Mouse (Mus musculus) heart, embryonic 11.5 days (tissue): ENCODE measurements at regions not wholly inside any gene's neighbourhood (a gene's known extent, or its start where the extent isn't known, plus 50 kb on each side); places are given as distances from the start of the nearest gene placed in this dataset.

Experiments
- ATAC-seq: fragments of 200-750 bp; cut with Nextera tagmentation; replicated peaks from 2 replicates; pipeline ENCODE4 v1.8.0; 2017; ENCODE audit warnings: moderate library complexity; ENCODE audit not compliant: insufficient number of reproducible peaks, low FRiP score, low TSS enrichment
- H3K27ac ChIP-seq: fragments of 300-500 bp; sonication (generic); 2 replicates; pipeline ENCODE4 v1.5.1; 2014; ENCODE audit warnings: mild to moderate bottlenecking, low read depth, low read length
- H3K27me3 ChIP-seq: fragments of 300-500 bp; sonication (generic); 2 replicates; pipeline ENCODE4 v1.6.1; 2014; ENCODE audit warnings: mild to moderate bottlenecking, low read length, mixed read lengths; ENCODE audit not compliant: control insufficient read depth, insufficient read depth
- H3K36me3 ChIP-seq: fragments of 300-500 bp; sonication (generic); 2 replicates; pipeline ENCODE4 v1.6.1; 2014; ENCODE audit warnings: mild to moderate bottlenecking, low read length, moderate library complexity, mixed read lengths; ENCODE audit not compliant: control insufficient read depth, insufficient read depth
- H3K4me1 ChIP-seq: fragments of 300-500 bp; sonication (generic); 2 replicates; pipeline ENCODE4 v1.6.1; 2014; ENCODE audit warnings: low read length; ENCODE audit not compliant: control insufficient read depth, insufficient read depth
- H3K4me2 ChIP-seq: fragments of 300-500 bp; sonication (generic); 2 replicates; pipeline ENCODE4 v1.6.1; 2014; ENCODE audit warnings: mild to moderate bottlenecking, moderate library complexity
- H3K4me3 ChIP-seq: fragments of 300-500 bp; sonication (generic); 2 replicates; pipeline ENCODE4 v1.5.1; 2014; ENCODE audit warnings: low read depth, low read length
- H3K9ac ChIP-seq: fragments of 300-500 bp; sonication (generic); 2 replicates; pipeline ENCODE4 v1.6.1; 2014; ENCODE audit warnings: mild to moderate bottlenecking, low read depth, low read length, moderate library complexity
- H3K9me3 ChIP-seq: fragments of 300-500 bp; sonication (generic); replicated peaks from 2 replicates; pipeline ENCODE4 v1.6.1; 2016; ENCODE audit warnings: low read length; ENCODE audit not compliant: control insufficient read depth
- WGBS: fragments of 180-500 bp; shearing (Covaris S2); extraction: QIAGEN DNeasy Blood & Tissue Kit; methylation state at CpG from one replicate; pipeline ENCODE4 v1.1.7; 2014; ENCODE audit not compliant: insufficient replicate concordance; 5-methylcytosine and 5-hydroxymethylcytosine counted together

GRCm38 (mm10) chr9:61705586-61706233 lies 208.6 kb downstream of the Rplp1 start:
- Histone ChIP-seq H3K9ac (no peak overlapping the region), H3K9me3 (no peaks in the 10 kb centered on the region), H3K36me3 (no peaks in the 10 kb centered on the region), H3K4me3 (no peak overlapping the region), H3K4me1 (no peaks in the 10 kb centered on the region), H3K27me3 (peaks cover 7% of the 10 kb centered on the region), H3K27ac (no peak overlapping the region), H3K4me2 (no peak overlapping the region)
- 52% methylated on average over 5 of the region's 5 CpGs for WGBS
- ATAC-seq = no peak

- no peak for ATAC-seq
- 76% methylated on average over 11 of the region's 11 CpGs for WGBS
- H3K4me1 ChIP-seq = no peaks in the 10 kb centered on the region
Observed at GRCm38 (mm10) chr9:61703301-61703700, 211.0 kb downstream of the Rplp1 start.

GRCm38 (mm10) chr9:61702280-61702966 lies 211.9 kb downstream of the Rplp1 start:
- H3K36me3 ChIP-seq = no peaks in the 10 kb centered on the region
- H3K4me3 ChIP-seq = no peak overlapping the region
- WGBS = 62% methylated on average over 22 of the region's 22 CpGs
- no peaks in the 10 kb centered on the region for H3K4me1 ChIP-seq
- peaks cover 30% of the 10 kb centered on the region for H3K27me3 ChIP-seq
- H3K9ac ChIP-seq = no peak overlapping the region
- H3K4me2 ChIP-seq = no peak overlapping the region
- no peak for ATAC-seq
- no peaks in the 10 kb centered on the region for H3K9me3 ChIP-seq
- no peak overlapping the region for H3K27ac ChIP-seq

More at GRCm38 (mm10) chr9:61703301-61703700, 211.0 kb downstream of the Rplp1 start:
- no peak overlapping the region for H3K4me3 ChIP-seq
- no peaks in the 10 kb centered on the region for H3K36me3 ChIP-seq
- H3K27ac ChIP-seq = no peak overlapping the region
- H3K27me3 ChIP-seq = peaks cover 29% of the 10 kb centered on the region
- H3K4me2 ChIP-seq = no peak overlapping the region
- H3K9ac ChIP-seq = no peak overlapping the region
- H3K9me3 ChIP-seq = no peaks in the 10 kb centered on the region

- Histone ChIP-seq H3K27me3 (peaks cover 33% of the 10 kb centered on the region), H3K9ac (no peak overlapping the region), H3K4me1 (no peaks in the 10 kb centered on the region), H3K4me2 (no peak overlapping the region), H3K27ac (no peak overlapping the region), H3K9me3 (no peaks in the 10 kb centered on the region), H3K4me3 (no peak overlapping the region), H3K36me3 (no peaks in the 10 kb centered on the region)
- ATAC-seq = no peak
- 56% methylated on average over 6 of the region's 6 CpGs for WGBS
Observed at GRCm38 (mm10) chr9:61700576-61700975, 213.8 kb downstream of the Rplp1 start.

- Histone ChIP-seq H3K9me3 (no peaks in the 10 kb centered on the region), H3K36me3 (no peaks in the 10 kb centered on the region), H3K9ac (no peak overlapping the region), H3K4me2 (no peak overlapping the region), H3K4me1 (no peaks in the 10 kb centered on the region), H3K4me3 (no peak overlapping the region), H3K27ac (no peak overlapping the region), H3K27me3 (peaks cover 33% of the 10 kb centered on the region)
- ATAC-seq = no peak
- 76% methylated on average over 5 of the region's 5 CpGs for WGBS
Observed at GRCm38 (mm10) chr9:61699618-61700017, 214.7 kb downstream of the Rplp1 start.

- ATAC-seq = no peak
- Histone ChIP-seq H3K4me2 (no peak overlapping the region), H3K4me3 (no peak overlapping the region), H3K4me1 (no peaks in the 10 kb centered on the region), H3K9ac (no peak overlapping the region), H3K9me3 (no peaks in the 10 kb centered on the region), H3K27me3 (peaks cover 36% of the 10 kb centered on the region), H3K27ac (no peak overlapping the region), H3K36me3 (no peaks in the 10 kb centered on the region)
- 13% methylated on average over 11 of the region's 11 CpGs for WGBS
Observed at GRCm38 (mm10) chr9:61697959-61698358, 216.4 kb downstream of the Rplp1 start.

GRCm38 (mm10) chr9:61696831-61697230 lies 217.5 kb downstream of the Rplp1 start:
- Histone ChIP-seq H3K36me3 (no peaks in the 10 kb centered on the region), H3K9ac (no peak overlapping the region), H3K4me2 (no peak overlapping the region), H3K27me3 (peaks cover 41% of the 10 kb centered on the region), H3K4me1 (no peaks in the 10 kb centered on the region), H3K4me3 (no peak overlapping the region), H3K27ac (no peak overlapping the region), H3K9me3 (no peaks in the 10 kb centered on the region)
- 81% methylated on average over 3 of the region's 3 CpGs for WGBS
- no peak for ATAC-seq

GRCm38 (mm10) chr9:61695821-61696220 lies 218.5 kb downstream of the Rplp1 start:
- H3K9ac ChIP-seq = no peak overlapping the region
- H3K27ac ChIP-seq = no peak overlapping the region
- H3K9me3 ChIP-seq = no peaks in the 10 kb centered on the region
- no peaks in the 10 kb centered on the region for H3K36me3 ChIP-seq
- no peaks in the 10 kb centered on the region for H3K4me1 ChIP-seq
- WGBS = 76% methylated on average over 2 of the region's 2 CpGs
- ATAC-seq = no peak
- no peak overlapping the region for H3K4me2 ChIP-seq
- no peak overlapping the region for H3K4me3 ChIP-seq
- H3K27me3 ChIP-seq = peaks cover 38% of the 10 kb centered on the region

- Histone ChIP-seq H3K9ac (no peak overlapping the region), H3K27ac (no peak overlapping the region), H3K4me3 (no peak overlapping the region), H3K9me3 (no peaks in the 10 kb centered on the region), H3K4me1 (no peaks in the 10 kb centered on the region), H3K4me2 (no peak overlapping the region), H3K27me3 (peaks cover 34% of the 10 kb centered on the region), H3K36me3 (no peaks in the 10 kb centered on the region)
- ATAC-seq = no peak
- WGBS = 25% methylated on average over 9 of the region's 9 CpGs
Observed at GRCm38 (mm10) chr9:61695381-61695791, 219.0 kb downstream of the Rplp1 start.
